Mouse (Mus musculus): ENCODE results near the gene Thrsp. TPM values are rescaled to one million over a fixed set of nuclear protein-coding genes. Genes with fewer than 3 reads are reported as not detected.

The Thrsp gene
- total RNA-seq, 2 experiments from 2014 or later = 18.0 to 20.7 TPM

GRCm38 (mm10) chr7:97386106-97386805 is 31.3 kb downstream of the Thrsp start:
- H3K4me3 ChIP-seq = no peak overlapping the region
- peak; percentile 46 for DNase-seq
- intact Hi-C loops (cut with DNase I) = no loop called here
- H3K27ac ChIP-seq = peak overlapping the region; percentile 76
- TF ChIP-seq CTCF (IDR thresholded peaks at IDR 0.05) = no peak

DNA sequence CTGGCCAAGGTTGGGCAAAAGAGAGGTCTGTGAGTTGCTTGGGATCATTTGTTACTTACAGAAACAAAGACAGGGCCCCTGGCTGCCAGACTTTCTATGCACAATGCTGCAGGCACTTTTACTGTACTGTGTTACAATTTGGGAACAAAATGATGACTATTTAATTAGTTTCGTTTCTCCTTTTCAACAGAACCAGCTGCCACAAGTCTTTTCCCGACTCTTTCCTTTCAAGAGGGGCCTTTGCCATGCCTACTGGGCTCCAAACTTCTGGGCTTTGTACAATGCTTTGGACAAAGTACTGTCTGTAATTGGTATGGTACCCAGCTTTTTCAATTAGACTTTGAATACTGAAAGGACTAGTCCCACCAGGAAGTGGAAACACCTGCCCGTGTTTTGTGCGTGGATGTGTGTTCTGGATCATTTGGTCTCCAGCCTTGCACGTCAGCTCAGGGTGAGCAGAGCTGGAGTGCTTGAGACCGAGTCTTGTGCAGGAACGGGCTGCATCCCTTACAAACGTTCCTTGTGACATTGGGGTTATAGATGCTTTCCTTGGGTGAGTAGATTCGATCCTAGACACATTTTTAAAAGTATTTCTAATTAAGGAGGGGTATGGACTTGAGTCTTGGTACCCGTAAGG is 33.9 kb downstream of the Thrsp start:
- no peak for TF ChIP-seq CTCF (IDR thresholded peaks at IDR 0.05)
- Histone ChIP-seq H3K4me3 (no peak overlapping the region), H3K27ac (no peak overlapping the region)
- no peak for DNase-seq
- intact Hi-C loops (cut with DNase I) = no loop called here

GRCm38 (mm10) chr7:97382661-97383060 is 34.9 kb downstream of the Thrsp start:
- TF ChIP-seq CTCF (IDR thresholded peaks at IDR 0.05) = no peak
- intact Hi-C loops (cut with DNase I) = no loop called here
- DNase-seq = no peak

GRCm38 (mm10) chr7:97380500-97381123 is 36.9 kb downstream of the Thrsp start:
- no peak for DNase-seq
- TF ChIP-seq CTCF (IDR thresholded peaks at IDR 0.05) = no peak
- Histone ChIP-seq H3K27ac (no peak overlapping the region), H3K4me3 (no peak overlapping the region)
- intact Hi-C loops (cut with DNase I) = no loop called here

More at GRCm38 (mm10) chr7:97382661-97383060, 34.9 kb downstream of the Thrsp start:
- no peak overlapping the region for H3K4me3 ChIP-seq
- H3K27ac ChIP-seq = no peak overlapping the region

DNA sequence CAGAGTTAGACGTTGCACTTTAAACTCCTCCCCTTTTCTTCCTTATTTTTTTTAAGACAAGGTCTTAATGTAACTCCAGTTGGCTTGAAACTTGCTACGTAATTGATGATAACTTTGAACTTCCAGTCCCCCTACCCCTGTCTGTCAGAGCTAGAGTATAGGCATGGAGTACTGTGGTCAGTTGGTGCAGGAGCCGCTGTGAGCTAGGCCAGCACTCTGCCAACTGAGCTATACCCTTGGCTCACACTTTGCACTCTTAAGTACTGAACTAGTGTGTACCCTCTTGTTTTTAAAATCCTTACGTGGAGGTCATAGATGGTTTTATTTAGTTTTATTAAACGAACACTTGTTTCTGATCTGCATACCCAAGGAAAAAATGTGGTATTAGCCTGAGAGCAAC is 38.2 kb downstream of the Thrsp start:
- no peak for TF ChIP-seq CTCF (IDR thresholded peaks at IDR 0.05)
- DNase-seq = no peak
- Histone ChIP-seq H3K27ac (no peak overlapping the region), H3K4me3 (no peak overlapping the region)
- intact Hi-C loops (cut with DNase I) = no loop called here

GRCm38 (mm10) chr7:97375906-97376305 is 41.6 kb downstream of the Thrsp start:
- Histone ChIP-seq H3K27ac (no peak overlapping the region), H3K4me3 (no peak overlapping the region)
- TF ChIP-seq CTCF (IDR thresholded peaks at IDR 0.05) = no peak
- intact Hi-C loops (cut with DNase I) = no loop called here
- DNase-seq = no peak

- DNase-seq = no peak
- Histone ChIP-seq H3K27ac (no peak overlapping the region), H3K4me3 (no peak overlapping the region)
- intact Hi-C loops (cut with DNase I) = no loop called here
- no peak for TF ChIP-seq CTCF (IDR thresholded peaks at IDR 0.05)
These were observed 42.4 kb downstream of the Thrsp start for GRCm38 (mm10) chr7:97375101-97375500.

DNA sequence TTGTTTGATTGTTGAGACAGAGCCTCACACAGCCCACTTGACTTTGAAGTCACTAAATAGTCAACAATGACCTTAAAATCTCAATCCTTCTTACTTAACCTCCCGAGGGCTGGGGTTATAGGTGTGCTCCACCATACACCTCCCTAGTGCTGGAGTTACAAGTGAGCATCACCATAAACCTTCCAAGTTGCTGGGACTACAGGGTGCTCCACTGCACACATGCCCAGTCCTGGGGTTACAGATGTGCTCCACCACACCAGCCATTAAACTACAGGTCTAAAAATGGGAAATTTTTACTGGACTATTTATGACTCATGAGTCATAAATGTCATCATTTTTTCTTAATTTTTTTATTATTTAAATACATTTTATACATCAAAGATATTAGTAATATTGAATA is 51.6 kb downstream of the Thrsp start:
- no peak overlapping the region for H3K27ac ChIP-seq
- intact Hi-C loops (cut with DNase I) = no loop called here
- TF ChIP-seq CTCF (IDR thresholded peaks at IDR 0.05) = no peak
- DNase-seq = no peak
- H3K4me3 ChIP-seq = no peak overlapping the region

Other genes starting within 250 kb of the Thrsp start
- under 1 TPM; 0.45 to 0.64 TPM for gene Usp35, start 85.7 kb downstream of the Thrsp start, total RNA-seq (2021)
- 1 to 10 TPM; 3.4 to 5.1 TPM for gene Kctd21, start 85.4 kb downstream of the Thrsp start, total RNA-seq (2021)
- gene Alg8, start 46.1 kb downstream of the Thrsp start, total RNA-seq (2021) = 1 to 10 TPM; 3.1 to 4.7 TPM
- gene Ndufc2, start 17.7 kb downstream of the Thrsp start, total RNA-seq (2021) = 100 to 1,000 TPM; 254 to 341 TPM
- gene Kctd14, start 33.6 kb upstream of the Thrsp start, total RNA-seq (2021) = under 1 TPM in 1 of 2 experiments, not detected in 1; 0.11 TPM
- gene Ints4, start 63.2 kb upstream of the Thrsp start, total RNA-seq (2021) = 10 to 100 TPM; 26.6 to 29.7 TPM
- gene Aamdc, start 161.8 kb upstream of the Thrsp start, total RNA-seq (2021) = 100 to 1,000 TPM; 113 to 130 TPM
- gene Rsf1, start 162.2 kb upstream of the Thrsp start, total RNA-seq (2021) = 10 to 100 TPM; 14.1 to 16.0 TPM